Mouse (Mus musculus): ENCODE measurements around the gene Optn. TPM values are rescaled to one million over a fixed set of nuclear protein-coding genes. Genes with fewer than 3 reads are reported as not detected.

Gene Optn
- polyA plus RNA-seq, 1 experiment from 2014 or later: 23.0 TPM

DNA sequence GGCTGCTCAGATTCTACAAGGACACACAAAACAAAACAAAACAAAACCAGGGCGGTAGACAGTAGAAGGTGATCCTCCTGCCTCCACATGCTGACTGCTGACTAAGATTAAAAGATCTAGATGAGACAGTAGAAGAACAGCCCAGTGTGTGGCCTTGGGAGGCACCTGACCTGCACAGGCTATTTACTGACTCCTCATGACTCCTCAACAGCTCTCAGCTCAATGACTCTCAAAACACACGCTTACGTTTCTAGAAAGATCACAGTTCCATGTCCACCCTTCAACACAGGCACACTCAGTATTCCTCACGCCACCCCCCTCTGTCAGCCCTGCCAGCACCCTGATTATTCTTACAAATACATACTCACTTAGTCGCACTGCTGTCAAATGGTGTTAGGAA, 5.4 kb downstream of the Optn start:
- H3K27me3 ChIP-seq: no peaks in the 10 kb centered on the region
- peaks cover 10% of the 10 kb centered on the region for H3K4me1 ChIP-seq (replicated peaks)
- no peak overlapping the region for H3K9ac ChIP-seq
- H3K4me2 ChIP-seq: no peak overlapping the region
- H3K9me3 ChIP-seq: no peaks in the 10 kb centered on the region
- H3K4me3 ChIP-seq: no peak overlapping the region
- ATAC-seq (ENCODE audit: low FRiP score, low read depth): no peak
- 84% methylated on average over 5 of the region's 5 CpGs for WGBS
- H3K36me3 ChIP-seq: no peaks in the 10 kb centered on the region
- no peak overlapping the region for H3K27ac ChIP-seq (replicated peaks)

DNA sequence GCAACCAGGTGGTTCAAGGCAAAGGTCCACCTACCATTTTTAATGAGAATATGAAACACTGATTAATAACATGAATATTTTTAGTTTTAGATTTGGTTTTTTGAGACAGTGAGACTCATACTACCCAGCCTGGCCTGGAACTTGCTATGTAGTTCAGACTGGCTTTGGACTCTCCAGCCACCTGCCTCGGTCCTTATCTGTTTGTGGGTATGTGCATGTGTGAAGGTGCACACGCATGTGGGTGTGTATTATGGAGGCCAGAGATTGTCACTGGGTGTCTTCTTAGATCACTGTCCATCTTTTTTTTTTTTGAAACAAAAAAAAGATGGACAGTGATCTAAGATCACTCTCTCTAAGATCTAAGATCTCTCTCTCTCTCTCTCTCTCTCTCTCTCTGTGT, 13.3 kb downstream of the Optn start:
- H3K36me3 ChIP-seq: 0 out of 2 replicates have a peak, but pooled peaks cover 7% of the 10 kb centered on the region
- H3K4me1 ChIP-seq (replicated peaks): peaks cover 2% of the 10 kb centered on the region; the same call in 1 of the 2 replicates
- 92% methylated on average over 2 of the region's 2 CpGs for WGBS
- H3K27ac ChIP-seq (replicated peaks): no peak overlapping the region
- no peaks in the 10 kb centered on the region for H3K27me3 ChIP-seq
- no peak overlapping the region for H3K4me2 ChIP-seq
- no peaks in the 10 kb centered on the region for H3K9me3 ChIP-seq
- H3K4me3 ChIP-seq: no peak overlapping the region
- no peak for ATAC-seq (ENCODE audit: low FRiP score, low read depth)
- H3K9ac ChIP-seq: no peak overlapping the region

GRCm38 (mm10) chr2:5047016-5047415, 16.8 kb downstream of the Optn start:
- H3K36me3 ChIP-seq: 0 out of 2 replicates have a peak, but pooled peaks cover 5% of the 10 kb centered on the region
- H3K4me2 ChIP-seq: no peak overlapping the region
- no peak overlapping the region for H3K9ac ChIP-seq
- no peaks in the 10 kb centered on the region for H3K27me3 ChIP-seq
- H3K4me1 ChIP-seq (replicated peaks): peaks cover 11% of the 10 kb centered on the region
- ATAC-seq (ENCODE audit: low FRiP score, low read depth): no peak
- no peak overlapping the region for H3K4me3 ChIP-seq
- no peaks in the 10 kb centered on the region for H3K9me3 ChIP-seq
- H3K27ac ChIP-seq (replicated peaks): no peak overlapping the region
- 92% methylated on average over 2 of the region's 2 CpGs for WGBS

GRCm38 (mm10) chr2:5045269-5045965, 18.4 kb downstream of the Optn start:
- H3K4me3 ChIP-seq: no peak overlapping the region
- no peak overlapping the region for H3K4me2 ChIP-seq
- no peaks in the 10 kb centered on the region for H3K27me3 ChIP-seq
- H3K9ac ChIP-seq: no peak overlapping the region
- H3K4me1 ChIP-seq (replicated peaks): peaks cover 11% of the 10 kb centered on the region
- 0 out of 2 replicates have a peak, but pooled peaks cover 5% of the 10 kb centered on the region for H3K36me3 ChIP-seq
- peak overlapping the region; percentile 25 for H3K27ac ChIP-seq (replicated peaks)
- peak; percentile 35; the same call in 1 of the 2 replicates for ATAC-seq (ENCODE audit: low FRiP score, low read depth)
- no peaks in the 10 kb centered on the region for H3K9me3 ChIP-seq
- 35% methylated on average over 13 of the region's 13 CpGs for WGBS

DNA sequence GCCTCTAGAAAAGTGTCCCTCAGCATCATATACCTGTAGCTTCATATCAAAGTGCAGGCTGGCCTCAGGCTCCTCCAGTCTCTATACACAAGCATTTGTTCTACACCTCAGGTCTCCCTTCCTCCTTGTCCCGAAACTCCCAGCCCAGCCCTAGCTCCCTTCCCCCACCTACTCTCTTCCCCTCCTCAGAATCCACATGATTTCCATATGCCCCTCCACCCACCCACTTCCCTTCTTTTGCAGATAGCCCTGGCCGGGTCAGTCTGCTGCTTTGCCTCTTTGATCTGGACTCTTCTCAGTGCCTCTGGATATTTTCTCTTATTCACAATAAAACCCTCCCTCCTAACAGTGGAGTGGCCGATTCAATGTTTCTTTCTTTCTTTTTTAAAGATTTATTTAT, 19.5 kb downstream of the Optn start:
- no peak overlapping the region for H3K4me2 ChIP-seq
- H3K27me3 ChIP-seq: no peaks in the 10 kb centered on the region
- no peak overlapping the region for H3K27ac ChIP-seq (replicated peaks)
- H3K9me3 ChIP-seq: no peaks in the 10 kb centered on the region
- peaks cover 11% of the 10 kb centered on the region for H3K4me1 ChIP-seq (replicated peaks)
- H3K4me3 ChIP-seq: no peak overlapping the region
- H3K36me3 ChIP-seq: 0 out of 2 replicates have a peak, but pooled peaks cover 3% of the 10 kb centered on the region
- no peak for ATAC-seq (ENCODE audit: low FRiP score, low read depth)
- WGBS: 48% methylated on average over 3 of the region's 3 CpGs
- no peak overlapping the region for H3K9ac ChIP-seq

DNA sequence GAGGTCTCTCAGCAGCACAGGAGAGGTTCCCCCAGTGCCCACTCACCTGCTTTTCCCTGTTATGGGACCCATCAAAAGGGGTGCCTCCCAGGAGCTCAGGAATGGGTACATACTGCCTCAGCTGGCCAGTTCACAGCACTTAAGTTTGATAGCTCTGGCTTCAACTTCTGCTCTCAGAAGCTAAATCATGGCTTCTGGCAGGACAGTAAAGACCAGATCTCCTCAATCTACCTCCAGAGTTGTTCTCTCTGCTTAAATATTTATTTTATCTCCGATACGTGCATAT, 20.4 kb downstream of the Optn start:
- Histone ChIP-seq H3K4me3 (no peak overlapping the region), H3K9me3 (no peaks in the 10 kb centered on the region), H3K27ac (replicated peaks) (no peak overlapping the region), H3K36me3 (no peaks in the 10 kb centered on the region), H3K4me1 (replicated peaks) (peaks cover 11% of the 10 kb centered on the region), H3K9ac (no peak overlapping the region), H3K4me2 (no peak overlapping the region), H3K27me3 (no peaks in the 10 kb centered on the region)
- WGBS: 95% methylated on average over 2 of the region's 2 CpGs
- no peak for ATAC-seq (ENCODE audit: low FRiP score, low read depth)

- Histone ChIP-seq H3K4me3 (no peak overlapping the region), H3K36me3 (no peaks in the 10 kb centered on the region), H3K4me1 (replicated peaks) (peaks cover 11% of the 10 kb centered on the region), H3K9ac (no peak overlapping the region), H3K4me2 (no peak overlapping the region), H3K27ac (replicated peaks) (no peak overlapping the region), H3K9me3 (no peaks in the 10 kb centered on the region), H3K27me3 (no peaks in the 10 kb centered on the region)
- no peak for ATAC-seq (ENCODE audit: low FRiP score, low read depth)
- 88% methylated on average over 11 of the region's 11 CpGs for WGBS
Observed at GRCm38 (mm10) chr2:5042616-5043475, 21.0 kb downstream of the Optn start.

- H3K27ac ChIP-seq (replicated peaks): no peak overlapping the region
- no peaks in the 10 kb centered on the region for H3K36me3 ChIP-seq
- H3K9ac ChIP-seq: no peak overlapping the region
- 94% methylated on average over 5 of the region's 5 CpGs for WGBS
- no peak for ATAC-seq (ENCODE audit: low FRiP score, low read depth)
- H3K4me1 ChIP-seq (replicated peaks): peaks cover 11% of the 10 kb centered on the region
- H3K27me3 ChIP-seq: no peaks in the 10 kb centered on the region
- H3K4me3 ChIP-seq: no peak overlapping the region
- H3K4me2 ChIP-seq: no peak overlapping the region
- no peaks in the 10 kb centered on the region for H3K9me3 ChIP-seq
Observed at GRCm38 (mm10) chr2:5041854-5042253, 22.0 kb downstream of the Optn start.

DNA sequence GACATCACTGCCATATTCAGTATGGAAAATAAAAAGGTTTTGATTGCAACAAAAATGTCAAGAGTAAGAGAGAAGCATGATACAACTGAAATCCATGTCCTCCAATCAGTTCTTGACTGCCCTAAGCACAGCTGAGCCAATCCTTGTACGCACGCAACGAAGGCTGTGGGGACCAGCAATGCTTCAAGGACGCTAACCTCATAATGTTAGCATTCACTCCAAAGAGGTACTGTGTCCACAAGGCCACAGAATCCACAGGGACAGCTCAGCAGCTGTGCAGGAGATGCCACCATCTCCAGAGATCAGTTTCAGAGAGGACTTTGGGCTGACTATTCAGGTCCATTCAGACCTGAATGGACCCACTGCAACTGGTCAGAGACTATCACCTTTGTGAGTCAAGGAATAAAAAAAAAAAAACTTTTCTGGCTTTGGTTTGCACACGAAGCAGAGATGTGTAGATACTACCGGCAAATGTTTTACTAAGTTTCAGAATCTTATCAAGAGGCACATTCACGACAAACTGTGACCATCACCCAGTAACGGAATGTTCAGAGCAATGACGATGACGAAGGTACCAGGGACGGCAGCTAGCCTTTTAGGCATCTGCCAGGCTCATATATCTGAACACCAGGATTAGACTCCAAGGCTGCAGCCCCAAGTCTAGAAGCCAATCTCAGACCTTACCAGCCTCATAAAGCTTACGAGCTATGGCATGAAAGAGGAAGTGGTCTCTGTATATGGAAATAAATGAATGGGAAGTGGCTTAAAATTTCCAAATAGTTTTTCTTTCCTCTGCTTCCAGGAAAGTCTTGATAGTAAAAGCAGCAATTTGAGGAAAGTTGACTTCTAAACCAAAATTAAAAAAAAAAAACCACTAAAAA, 23.3 kb downstream of the Optn start:
- no peak for ATAC-seq (ENCODE audit: low FRiP score, low read depth)
- Histone ChIP-seq H3K9me3 (no peaks in the 10 kb centered on the region), H3K36me3 (no peaks in the 10 kb centered on the region), H3K9ac (no peak overlapping the region), H3K4me2 (no peak overlapping the region), H3K27ac (replicated peaks) (no peak overlapping the region), H3K4me1 (replicated peaks) (peaks cover 9% of the 10 kb centered on the region), H3K27me3 (no peaks in the 10 kb centered on the region), H3K4me3 (no peak overlapping the region)
- WGBS: 93% methylated on average over 12 of the region's 12 CpGs

- Histone ChIP-seq H3K9ac (no peak overlapping the region), H3K27ac (replicated peaks) (no peak overlapping the region), H3K36me3 (no peaks in the 10 kb centered on the region), H3K4me3 (no peak overlapping the region), H3K4me2 (no peak overlapping the region), H3K4me1 (replicated peaks) (no peaks in the 10 kb centered on the region), H3K27me3 (no peaks in the 10 kb centered on the region), H3K9me3 (no peaks in the 10 kb centered on the region)
- WGBS: 80% methylated on average over 13 of the region's 13 CpGs
- ATAC-seq (ENCODE audit: low FRiP score, low read depth): no peak
Observed at GRCm38 (mm10) chr2:5039350-5040170, 24.3 kb downstream of the Optn start.

- no peak overlapping the region for H3K4me2 ChIP-seq
- no peaks in the 10 kb centered on the region for H3K4me1 ChIP-seq (replicated peaks)
- H3K4me3 ChIP-seq: no peak overlapping the region
- peak; percentile 49; the same call in 1 of the 2 replicates for ATAC-seq (ENCODE audit: low FRiP score, low read depth)
- H3K36me3 ChIP-seq: no peaks in the 10 kb centered on the region
- no peaks in the 10 kb centered on the region for H3K9me3 ChIP-seq
- WGBS: 33% methylated on average over 5 of the region's 5 CpGs
- no peak overlapping the region for H3K27ac ChIP-seq (replicated peaks)
- no peak overlapping the region for H3K9ac ChIP-seq
- H3K27me3 ChIP-seq: no peaks in the 10 kb centered on the region
Observed at GRCm38 (mm10) chr2:5038320-5038719, 25.5 kb downstream of the Optn start.

Measured in hindbrain, embryonic 15.5 days (tissue).